Mouse (Mus musculus) naive thymus-derived CD4-positive, alpha-beta T cell, adult 2 months (primary cell): ENCODE measurements around the gene Olfr221.
"Not testable (repeated sequence)": the region's sequence is repeated elsewhere in the genome, so short reads cannot be mapped to it uniquely, and the experiment has no call there.

Experiments used
- DNase-seq: peaks from one replicate; pipeline ENCODE4 v3.0.0-alpha.2; 2011; ENCODE audit warnings: low read depth

Olfr221 gene

GRCm38 (mm10) chr14:52042359-52042758, at the start of gene Olfr221:
TSS of gene Olfr221 (minus strand) at chr14:52042459.
- not testable (repeated sequence) for DNase-seq

DNA sequence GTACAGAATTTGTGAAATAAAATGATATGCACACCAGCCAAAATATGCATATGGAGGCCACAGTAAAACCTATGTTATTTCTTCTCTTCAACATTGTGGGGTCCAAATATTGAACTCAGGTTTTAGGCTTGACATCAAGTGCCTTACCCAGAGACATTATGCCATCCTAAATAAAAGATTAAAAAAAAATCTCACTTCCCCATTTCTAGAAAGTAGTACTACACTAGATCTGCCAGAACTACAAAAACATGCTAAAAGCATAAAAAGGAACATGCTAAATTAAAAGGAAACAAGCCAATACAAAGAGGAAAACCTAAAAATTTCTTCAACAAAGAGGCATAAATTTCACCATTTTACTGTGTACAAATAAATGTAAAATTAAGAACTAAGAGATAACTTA, 40.8 kb upstream of the Olfr221 start:
- no peak for DNase-seq

GRCm38 (mm10) chr14:52071599-52072137, 29.4 kb upstream of the Olfr221 start:
- no peak for DNase-seq

DNA sequence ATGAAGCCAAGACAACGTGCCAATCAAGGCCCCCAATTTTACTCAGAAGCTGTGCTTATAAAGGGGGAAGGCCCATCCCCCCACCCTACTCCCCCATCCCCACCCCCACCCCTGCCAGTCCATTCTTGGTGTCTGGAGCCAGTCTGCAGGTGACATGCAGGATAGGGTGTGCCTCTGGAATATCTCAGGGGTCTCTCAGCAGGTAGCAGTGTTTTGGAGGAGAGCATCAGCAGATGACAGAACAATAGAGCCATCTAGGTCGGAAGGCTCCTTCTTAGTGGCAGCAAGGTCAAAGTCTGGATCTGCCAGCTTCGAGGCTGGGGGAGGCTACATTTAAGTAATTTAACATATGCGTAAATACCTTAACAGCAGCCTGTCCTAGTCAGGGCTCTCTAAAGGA, 23.9 kb upstream of the Olfr221 start:
- no peak for DNase-seq

DNA sequence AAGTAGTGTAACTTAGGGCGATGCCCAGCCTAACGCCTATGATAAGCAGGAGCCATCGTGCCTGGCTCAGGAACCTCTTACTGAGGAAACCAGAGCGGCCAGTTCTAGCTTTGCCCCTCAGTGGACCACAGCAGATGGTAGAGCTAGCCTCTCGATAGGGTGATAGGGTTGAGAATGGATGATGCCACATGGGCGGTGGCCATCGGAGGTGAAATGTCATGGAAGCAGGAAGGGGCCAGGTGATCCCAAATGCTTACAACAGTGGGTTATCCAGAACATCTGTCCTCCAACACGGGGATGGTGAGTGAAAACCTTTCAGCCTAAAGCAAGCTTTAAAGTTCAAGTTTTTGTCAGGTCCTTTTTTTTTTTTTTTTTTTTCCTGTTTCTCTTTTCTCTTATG, 19.5 kb upstream of the Olfr221 start:
- DNase-seq: no peak

DNA sequence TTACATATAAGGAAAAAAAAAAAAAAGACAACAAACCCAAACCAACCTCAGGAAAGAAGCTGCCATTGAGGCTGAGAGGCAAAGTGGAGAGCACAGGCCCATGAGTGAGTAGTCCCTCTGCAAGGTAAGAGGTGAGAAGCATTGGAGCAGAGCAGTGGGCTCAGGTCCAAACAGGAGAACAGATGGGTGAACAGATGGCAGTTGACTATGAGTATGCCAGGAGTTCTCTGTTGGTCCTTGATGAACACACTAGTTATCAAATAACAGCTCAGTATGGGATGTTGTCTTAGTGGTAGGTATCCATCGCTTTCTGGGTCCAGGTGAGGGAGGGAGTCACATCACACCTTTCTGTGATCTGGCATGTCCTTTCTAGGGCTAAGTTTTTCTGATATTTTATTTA, 18.5 kb upstream of the Olfr221 start:
- no peak for DNase-seq

DNA sequence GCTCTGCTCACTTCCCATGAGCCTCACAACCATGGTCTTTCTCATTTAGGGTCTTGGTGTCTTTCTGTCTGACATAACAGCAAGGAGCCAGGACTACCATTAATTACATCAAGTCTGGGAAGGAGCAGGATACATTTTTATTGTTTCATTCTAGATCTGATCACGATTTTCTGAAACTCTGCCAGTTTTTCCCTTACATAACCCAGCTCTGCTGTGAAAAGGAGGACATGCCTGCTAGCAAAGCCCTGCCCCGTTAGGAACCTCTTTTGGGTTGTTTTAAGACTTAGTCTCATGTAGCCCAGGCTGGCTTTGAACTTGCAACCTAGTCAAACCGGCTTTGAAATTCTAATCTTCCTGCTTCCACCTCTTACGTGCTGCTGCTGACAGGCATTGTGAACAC, 17.7 kb upstream of the Olfr221 start:
- no peak for DNase-seq

- DNase-seq: not testable (repeated sequence)
Measured at GRCm38 (mm10) chr14:52052720-52053119, 10.5 kb upstream of the Olfr221 start.

DNA sequence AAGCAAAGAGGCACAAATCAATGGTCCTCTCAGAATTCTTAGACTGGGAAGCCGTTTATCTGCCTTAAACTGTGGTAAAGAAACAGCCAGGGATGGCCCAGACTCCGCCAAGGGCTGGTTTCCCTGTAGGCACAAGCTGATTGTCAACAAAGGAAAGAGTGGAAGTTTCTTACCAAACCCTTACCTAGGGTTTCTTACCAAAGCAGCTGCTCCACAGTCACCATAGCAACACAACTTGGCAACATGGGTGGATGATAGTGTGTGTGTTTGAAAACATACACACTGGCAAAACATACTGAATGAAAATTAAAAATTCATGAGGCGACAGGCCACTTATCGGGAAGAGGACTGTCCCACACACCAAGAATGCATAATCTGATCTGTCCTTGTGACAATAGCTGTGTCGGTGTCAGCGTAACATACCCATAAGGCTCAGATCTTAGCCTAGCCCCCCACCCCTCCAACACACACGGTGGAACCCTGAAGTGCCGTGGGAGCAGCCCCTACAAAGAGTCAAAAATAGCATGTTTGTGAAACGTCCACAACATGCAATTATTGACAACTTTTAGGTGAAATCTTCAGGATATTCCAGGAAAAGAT, 3.8 kb upstream of the Olfr221 start:
- DNase-seq: no peak

GRCm38 (mm10) chr14:52044901-52045678, 2.8 kb upstream of the Olfr221 start:
- peak; percentile 37 for DNase-seq

GRCm38 (mm10) chr14:52043446-52043845, 1.2 kb upstream of the Olfr221 start:
- DNase-seq: no peak

- DNase-seq: no peak
Measured at GRCm38 (mm10) chr14:52039332-52039731, 2.9 kb downstream of the Olfr221 start.

GRCm38 (mm10) chr14:52035926-52036325, 6.3 kb downstream of the Olfr221 start:
- DNase-seq: no peak

- DNase-seq: no peak
Measured at GRCm38 (mm10) chr14:52026342-52026741, 15.9 kb downstream of the Olfr221 start.

DNA sequence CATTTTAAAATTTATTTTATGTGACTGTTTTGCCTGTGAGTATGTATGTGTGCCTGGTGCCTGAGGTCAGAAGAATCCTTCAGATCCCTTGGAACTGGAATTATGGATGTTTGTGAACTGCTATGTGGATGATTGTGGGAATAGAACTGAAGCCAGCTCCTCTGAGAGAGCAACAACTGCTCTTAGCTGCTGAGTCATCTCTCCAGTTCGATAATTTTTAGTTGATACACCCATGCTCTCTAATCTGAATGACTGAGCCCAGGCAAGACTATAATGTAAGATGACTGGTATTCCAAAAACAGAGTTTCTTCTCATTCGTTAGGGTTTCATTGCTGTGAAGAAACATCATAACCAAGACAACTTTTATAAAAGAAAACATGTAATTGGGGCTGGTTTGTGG, 18.1 kb downstream of the Olfr221 start:
- DNase-seq: no peak

- DNase-seq: peak; percentile 95
Measured at GRCm38 (mm10) chr14:52022709-52023459, 19.4 kb downstream of the Olfr221 start.

GRCm38 (mm10) chr14:52022244-52022708, 20.0 kb downstream of the Olfr221 start:
- no peak for DNase-seq

DNA sequence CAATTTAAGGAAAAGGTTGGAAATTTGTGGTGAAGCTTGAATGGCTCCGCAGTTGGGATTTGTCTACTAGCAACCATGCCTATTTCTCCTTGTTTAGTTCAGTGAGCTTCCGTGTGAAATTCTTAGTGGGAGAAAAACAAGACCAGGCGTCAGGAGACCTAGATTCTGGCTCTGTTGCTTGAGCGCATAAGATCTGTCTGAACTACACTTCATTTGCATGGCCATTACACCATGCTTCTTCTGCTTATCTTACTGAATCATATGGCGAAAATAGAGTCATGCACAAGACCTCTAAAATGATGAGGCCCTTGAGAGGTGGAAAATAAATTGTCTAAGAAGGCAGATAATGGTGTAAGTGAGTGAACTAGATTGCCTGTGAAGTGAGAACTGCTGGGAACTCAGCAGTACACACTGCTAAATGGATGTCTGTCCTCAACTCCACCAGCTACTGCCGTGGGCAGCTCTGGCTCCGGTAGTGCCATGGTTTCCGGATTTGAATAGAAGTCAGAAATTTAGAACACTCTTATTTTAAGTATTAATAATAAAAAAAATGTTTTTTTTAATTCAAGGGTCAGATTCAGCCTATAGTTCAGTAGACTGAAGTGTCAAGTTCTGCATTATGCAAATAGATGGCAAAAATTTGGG, 20.6 kb downstream of the Olfr221 start:
- DNase-seq: no peak

DNA sequence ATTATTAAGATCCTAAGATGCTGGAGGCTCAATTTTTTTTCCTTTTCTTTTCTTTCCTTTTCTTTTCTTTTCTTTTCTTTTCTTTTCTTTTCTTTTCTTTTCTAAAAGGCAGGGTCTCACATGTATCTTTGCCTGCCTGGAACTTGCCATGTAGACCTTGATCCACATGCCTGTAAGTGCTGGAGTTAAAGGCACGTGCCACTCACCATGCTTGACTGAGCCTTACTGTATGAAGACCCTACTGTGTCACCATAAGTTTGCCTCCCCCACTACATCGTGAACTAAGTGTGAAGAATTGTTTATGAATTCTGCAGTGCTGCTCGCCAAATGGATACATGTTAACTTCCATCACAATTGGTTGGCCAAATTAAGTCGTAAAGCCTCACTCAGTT, 21.1 kb downstream of the Olfr221 start:
- no peak for DNase-seq

GRCm38 (mm10) chr14:52020486-52021137, 21.6 kb downstream of the Olfr221 start, which contains the start of gene Zfp219:
TSS of gene Zfp219 (minus strand) at chr14:52020733.
- DNase-seq: peak; percentile 75

DNA sequence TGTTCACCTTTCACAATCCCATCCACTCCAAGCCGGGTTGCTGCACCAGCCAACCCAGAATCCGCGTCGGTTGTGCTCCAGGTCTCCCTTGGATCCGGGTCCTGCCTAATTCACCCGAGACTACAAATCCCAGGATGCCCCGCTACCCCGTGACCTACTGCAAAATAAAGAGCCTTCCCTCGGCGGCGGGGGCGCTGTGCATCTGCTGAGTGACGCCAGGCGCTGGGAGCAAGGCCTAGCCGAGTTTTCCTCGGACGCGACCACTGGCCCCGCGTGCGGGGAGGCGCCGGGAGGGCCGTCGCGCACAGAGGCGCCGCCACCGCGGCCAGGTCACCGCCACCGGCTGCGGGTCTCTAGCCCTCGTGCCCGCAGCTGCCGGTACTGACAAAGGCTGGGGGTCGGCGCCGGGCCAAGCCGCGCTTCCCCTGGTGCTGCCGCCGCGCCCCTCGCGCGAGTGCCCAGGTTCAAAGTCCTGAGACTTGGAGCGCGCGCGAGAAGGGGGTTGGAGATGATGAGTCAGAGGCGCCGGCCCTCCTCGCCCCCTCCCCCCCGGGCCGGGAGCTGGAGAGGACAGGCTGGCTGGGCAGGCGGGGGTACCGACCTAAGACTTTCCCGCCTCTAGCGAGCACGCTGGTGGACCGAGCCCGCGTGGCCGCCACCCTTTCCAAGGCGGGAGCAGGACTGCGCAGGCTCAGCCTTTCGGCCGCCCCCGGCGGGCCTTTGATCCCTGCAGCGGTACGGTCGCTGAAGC, 22.5 kb downstream of the Olfr221 start:
- DNase-seq: peak; percentile 96
